Mouse (Mus musculus) layer of hippocampus, adult 2 months (tissue): Measurements from ENCODE around the gene Gm13278. TPM values are rescaled to one million over a fixed set of nuclear protein-coding genes. Genes with fewer than 3 reads are reported as not detected.
"Not testable (repeated sequence)": the region's sequence is repeated elsewhere in the genome, so short reads cannot be mapped to it uniquely, and the experiment has no call there.

Experiments used
- DNase-seq, 2 experiments: peaks; one replicate each; pipeline ENCODE4 v3.0.0; 2022; ENCODE audit warnings: low spot score in 2 of 2
- H3K27ac ChIP-seq: fragments of 200-600 bp; 2 replicates; pipeline ENCODE4 v1.8.1; 2022
- H3K4me3 ChIP-seq: fragments of 200-600 bp; 2 replicates; pipeline ENCODE4 v1.8.1; 2022; ENCODE audit warnings: mild to moderate bottlenecking
- CTCF ChIP-seq: fragments of 200-600 bp; conservative IDR thresholded peaks from 2 replicates; pipeline ENCODE4 v1.8.1; 2022; ENCODE audit warnings: antibody characterized with exemption, mild to moderate bottlenecking, moderate library complexity
- total RNA-seq, 2 experiments: library from RNA; stranded (reverse); gene quantifications; 2 replicates each; pipeline ENCODE4 v1.2.3; 2021

Gene Gm13278
- total RNA-seq, 2 experiments from 2014 or later: not detected

- not testable (repeated sequence) for DNase-seq, H3K4me3 ChIP-seq, H3K27ac ChIP-seq
- peak; percentile 21 for TF ChIP-seq CTCF
These were observed 14.4 kb downstream of the Gm13278 start for GRCm38 (mm10) chr4:88805761-88806160.

- H3K4me3 ChIP-seq: no peak within 1 kb of the TSS
- H3K27ac ChIP-seq: no peak within 1 kb of the TSS
- TF ChIP-seq CTCF: no peak
- DNase-seq: no peak
These were observed 24.6 kb downstream of the Gm13278 start, which contains the start of gene Ifna7 for GRCm38 (mm10) chr4:88815928-88816327. Gene Ifna7, plus strand, starts transcription at chr4:88816228.

DNA sequence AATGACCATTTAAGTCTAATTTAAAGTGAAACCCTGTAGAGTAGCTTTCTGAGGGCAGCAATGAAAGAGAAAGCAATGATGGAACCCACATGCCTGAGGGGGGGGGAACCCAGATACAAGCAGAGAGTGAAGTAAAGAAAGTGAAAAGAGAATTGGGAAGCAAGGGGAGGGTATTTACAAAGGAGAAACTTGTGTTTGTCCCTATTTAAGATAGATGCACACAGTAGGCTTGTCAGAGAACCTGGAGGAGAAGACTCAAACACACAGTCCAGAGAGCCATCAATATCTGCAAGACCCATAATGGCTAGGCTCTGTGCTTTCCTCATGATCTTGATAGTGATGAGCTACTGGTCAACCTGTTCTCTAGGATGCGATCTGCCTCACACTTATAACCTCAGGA is 28.3 kb downstream of the Gm13278 start, which contains the start of gene Ifna11:
Ifna11 (plus strand) TSS at position 301 of the 400 bp plus-strand sequence.
- no peak for DNase-seq
- no peak for TF ChIP-seq CTCF
- no peak within 1 kb of the TSS for H3K27ac ChIP-seq
- H3K4me3 ChIP-seq: no peak within 1 kb of the TSS

DNA sequence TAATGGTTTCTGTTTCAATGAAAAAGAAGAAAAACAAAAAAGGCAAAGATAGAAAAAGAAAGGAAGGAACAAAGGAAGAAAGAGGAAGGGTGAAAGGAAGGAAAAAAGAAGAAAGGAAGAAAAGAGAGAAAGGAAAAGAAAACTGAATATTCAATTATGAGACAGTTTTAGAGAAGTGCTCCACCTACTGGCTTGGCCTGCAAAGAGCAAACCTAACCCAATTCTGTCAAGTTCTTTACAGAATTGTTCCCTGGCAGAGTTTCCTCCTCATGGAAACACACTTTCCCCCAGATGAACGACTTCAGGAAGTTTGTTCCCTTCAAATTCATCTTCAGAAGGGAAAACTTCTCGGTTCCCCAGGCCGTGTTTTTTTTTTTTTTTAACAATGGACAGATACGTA is 31.6 kb downstream of the Gm13278 start:
- H3K4me3 ChIP-seq: no peak overlapping the region
- DNase-seq: peak in 1 of 2 experiments; percentile 21
- no peak overlapping the region for H3K27ac ChIP-seq
- peak; percentile 82 for TF ChIP-seq CTCF

- H3K27ac ChIP-seq, DNase-seq, H3K4me3 ChIP-seq: not testable (repeated sequence)
These were observed 35.8 kb downstream of the Gm13278 start, which contains the start of gene Ifna6 for GRCm38 (mm10) chr4:88827116-88827515. Gene Ifna6, plus strand, starts transcription at chr4:88827416.

GRCm38 (mm10) chr4:88830523-88830922 is 39.2 kb downstream of the Gm13278 start:
- Histone ChIP-seq H3K4me3 (no peak overlapping the region), H3K27ac (no peak overlapping the region)
- peak in 1 of 2 experiments; percentile 49 for DNase-seq
- peak; percentile 86 for TF ChIP-seq CTCF

- H3K4me3 ChIP-seq, DNase-seq, H3K27ac ChIP-seq: not testable (repeated sequence)
These were observed 43.9 kb downstream of the Gm13278 start, which contains the start of gene Ifna5 for GRCm38 (mm10) chr4:88835225-88835624. Gene Ifna5, plus strand, starts transcription at chr4:88835525.

DNA sequence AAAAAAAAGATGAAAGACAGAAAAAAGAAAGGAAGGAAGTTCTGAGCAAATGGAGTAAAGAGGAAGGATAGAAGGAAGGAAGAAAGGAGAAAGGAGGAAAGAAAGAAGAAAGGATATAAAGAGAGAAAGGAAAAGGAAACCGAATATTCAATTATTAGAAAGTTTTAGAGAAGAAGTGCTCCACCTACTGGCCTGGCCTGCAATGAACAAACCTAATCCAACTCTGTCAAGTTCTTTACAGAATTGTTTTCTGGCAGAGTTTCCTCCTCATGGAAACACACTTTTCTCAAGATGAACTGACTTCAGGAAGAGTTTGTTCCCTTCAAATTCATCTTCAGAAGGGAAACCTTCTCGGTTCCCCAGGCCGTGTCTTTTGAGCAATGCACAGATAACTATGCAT is 47.5 kb downstream of the Gm13278 start:
- Histone ChIP-seq H3K4me3 (no peak overlapping the region), H3K27ac (no peak overlapping the region)
- DNase-seq: peak in 1 of 2 experiments; percentile 23
- TF ChIP-seq CTCF: peak; percentile 87

GRCm38 (mm10) chr4:88840058-88840457 is 48.7 kb downstream of the Gm13278 start:
- no peak for DNase-seq
- no peak for TF ChIP-seq CTCF
- Histone ChIP-seq H3K27ac (no peak overlapping the region), H3K4me3 (no peak overlapping the region)

DNA sequence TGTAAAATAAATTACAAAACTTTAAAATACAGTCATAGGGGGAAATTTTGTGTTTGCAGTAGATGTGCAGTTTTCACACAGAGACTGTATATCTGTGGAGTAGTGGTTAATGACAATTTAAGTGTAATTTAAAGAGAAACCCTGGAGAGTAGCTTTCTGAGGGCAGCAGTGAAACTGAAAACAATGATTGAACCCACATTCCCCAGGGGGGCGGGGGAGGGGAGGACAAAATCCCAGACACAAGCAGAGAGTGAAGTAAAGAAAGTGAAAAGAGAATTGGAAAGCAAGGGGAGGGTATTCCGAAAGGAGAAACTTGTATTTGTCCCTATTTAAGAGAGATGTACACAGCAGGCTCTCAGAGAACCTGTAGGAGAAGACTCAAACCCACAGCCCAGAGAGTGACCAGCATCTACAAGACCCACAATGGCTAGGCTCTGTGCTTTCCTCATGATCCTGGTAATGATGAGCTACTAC is 50.1 kb downstream of the Gm13278 start, which contains the start of gene Ifna4:
Ifna4 (plus strand) TSS at position 424 of the 474 bp plus-strand sequence.
- no peak for TF ChIP-seq CTCF
- no peak for DNase-seq
- no peak within 1 kb of the TSS for H3K27ac ChIP-seq
- H3K4me3 ChIP-seq: no peak within 1 kb of the TSS

Other genes with a start within 250 kb of the Gm13278 start
- gene Ifna15, start 233.3 kb upstream of the Gm13278 start, total RNA-seq: not detected
- gene Ifna14, start 219.8 kb upstream of the Gm13278 start, total RNA-seq: not detected
- not detected for gene Ifna9, start 199.2 kb upstream of the Gm13278 start, total RNA-seq
- gene Ifna12, start 188.2 kb upstream of the Gm13278 start, total RNA-seq: not detected
- not detected for gene C87499, start 157.1 kb upstream of the Gm13278 start, total RNA-seq
- not detected for gene Ifna13, start 147.1 kb upstream of the Gm13278 start, total RNA-seq
- not detected for gene Ifna16, start 114.6 kb upstream of the Gm13278 start, total RNA-seq
- not detected for gene Ifna2, start 107.6 kb upstream of the Gm13278 start, total RNA-seq
- gene Ifnab, start 100.2 kb upstream of the Gm13278 start, total RNA-seq: not detected
- 1 to 10 TPM; 1.3 to 1.5 TPM for gene Gm26566, start 69.7 kb upstream of the Gm13278 start, total RNA-seq
- gene Klhl9, start 69.1 kb upstream of the Gm13278 start, total RNA-seq: 100 to 1,000 TPM; 105 to 107 TPM
- not detected for gene Gm13271, start 36.7 kb upstream of the Gm13278 start, total RNA-seq
- not detected for gene Gm13283, start 31.4 kb upstream of the Gm13278 start, total RNA-seq
- not detected for gene Gm13290, start 17.7 kb upstream of the Gm13278 start, total RNA-seq
- not detected for gene Gm13289, start 14.6 kb upstream of the Gm13278 start, total RNA-seq
- gene Gm13272, start 11.7 kb upstream of the Gm13278 start, total RNA-seq: not detected
- gene Ifnz, start 9.4 kb upstream of the Gm13278 start, total RNA-seq: not detected
- not detected for gene Gm13276, start 5.8 kb upstream of the Gm13278 start, total RNA-seq
- not detected for gene Gm13277, start 2.9 kb upstream of the Gm13278 start, total RNA-seq
- gene Gm13275, start 2.9 kb downstream of the Gm13278 start, total RNA-seq: not detected
- not detected for gene Gm13279, start 5.8 kb downstream of the Gm13278 start, total RNA-seq
- not detected for gene Gm13285, start 8.1 kb downstream of the Gm13278 start, total RNA-seq
- gene Gm13287, start 11.7 kb downstream of the Gm13278 start, total RNA-seq: not detected
- gene Gm13288, start 14.0 kb downstream of the Gm13278 start, total RNA-seq: not detected
- gene Ifna7, start 24.7 kb downstream of the Gm13278 start, total RNA-seq: not detected
- not detected for gene Ifna11, start 28.4 kb downstream of the Gm13278 start, total RNA-seq
- not detected for gene Ifna6, start 35.9 kb downstream of the Gm13278 start, total RNA-seq
- gene Ifna5, start 44.0 kb downstream of the Gm13278 start, total RNA-seq: not detected
- gene Ifna4, start 50.3 kb downstream of the Gm13278 start, total RNA-seq: not detected
- gene Ifna1, start 58.5 kb downstream of the Gm13278 start, total RNA-seq: not detected
- not detected for gene Ifne, start 88.7 kb downstream of the Gm13278 start, total RNA-seq